ENCODE assay signal across 8 mouse cellular contexts in the genomic region with DNA sequence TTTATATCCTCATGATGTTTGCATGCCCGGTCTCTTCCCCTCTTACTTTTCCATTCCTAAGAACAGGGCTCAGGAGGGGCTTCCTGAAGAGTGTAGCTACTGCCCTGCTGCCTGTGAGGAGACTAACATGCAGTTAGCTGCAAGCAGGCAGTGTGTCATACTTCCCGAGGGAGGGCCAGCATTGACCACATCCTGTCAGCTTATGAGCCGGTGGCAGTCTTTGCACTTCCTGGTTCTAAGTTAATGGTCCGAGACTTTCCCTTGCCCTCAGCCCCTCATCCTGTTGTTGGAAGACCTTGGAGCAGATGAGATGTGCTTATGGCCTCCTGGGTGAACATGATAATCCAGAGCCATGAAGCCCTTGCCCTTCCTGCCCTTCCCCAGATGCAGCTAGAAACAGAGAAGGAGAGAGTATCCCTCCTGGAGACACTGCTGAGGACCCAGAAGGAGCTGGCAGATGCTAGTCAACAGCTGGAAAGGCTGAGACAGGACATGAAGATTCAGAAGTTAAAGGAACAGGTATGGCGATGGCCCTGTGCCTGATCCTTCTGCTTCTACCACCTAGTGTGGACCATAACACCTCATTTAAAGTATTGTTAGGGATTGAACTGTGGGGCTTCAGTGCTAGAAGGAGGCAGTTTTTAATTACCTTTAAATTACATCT. TPM values are rescaled to one million over a fixed set of nuclear protein-coding genes. Genes with fewer than 3 reads are reported as not detected.
DNase-seq lines count a peak whose midpoint lies in the region; ATAC-seq and TF ChIP-seq lines count a peak whose summit lies in the region.

No protein-coding gene starts in this region.

- no peak overlapping the region for H3K4me3 ChIP-seq in lung, embryonic 14.5 days (ENCODE audit: low read depth, low read length)
- peak overlapping the region; percentile 22 for H3K4me3 ChIP-seq in thymus, adult 2 months (ENCODE audit: control insufficient read depth, insufficient read depth, low read length)
- no peak overlapping the region for H3K4me3 ChIP-seq in hindbrain, embryonic 16.5 days (ENCODE audit: low read length)

- H3K4me1 ChIP-seq in lung, embryonic 14.5 days (ENCODE audit: insufficient read depth), result no peaks in the 10 kb centered on the region
- peaks cover 41% of the 10 kb centered on the region for H3K4me1 ChIP-seq in thymus, adult 2 months (replicated peaks; ENCODE audit: control insufficient read depth, insufficient read depth, low read length)
- H3K4me1 ChIP-seq in hindbrain, embryonic 16.5 days (ENCODE audit: control insufficient read depth, insufficient read depth, low read depth, low read length), result no peaks in the 10 kb centered on the region

- no peaks in the 10 kb centered on the region for H3K9me3 ChIP-seq in lung, embryonic 14.5 days (ENCODE audit: low read depth, low read length)
- H3K9me3 ChIP-seq in hindbrain, embryonic 16.5 days (ENCODE audit: control insufficient read depth, low read length), result no peaks in the 10 kb centered on the region

- DNase-seq in adrenal gland, adult (ENCODE audit: inconsistent age in 2 of 2, low spot score in 1 of 2), result peak; percentile 21 to 58
- no peak for DNase-seq in adrenal gland, adult 18-20 months (ENCODE audit: low spot score in 2 of 2)
- DNase-seq in heart, postnatal 36 days, result peak; percentile 44 to 45
- peak; percentile 26 for DNase-seq in lung, embryonic 14.5 days
- DNase-seq in thymus, adult 2 months, result peak; percentile 65
- no peak for DNase-seq in cerebellum, adult 9-10 months
- DNase-seq in retina, embryonic 14.5 days (ENCODE audit: low spot score), result no peak

- intact Hi-C loops in heart, postnatal 36 days (cut with DNase I), result no loop called here

- no peak overlapping the region for H3K9ac ChIP-seq in lung, embryonic 14.5 days
- H3K9ac ChIP-seq in hindbrain, embryonic 16.5 days (ENCODE audit: low read depth, low read length), result no peak overlapping the region

- peaks cover 90% of the 10 kb centered on the region for H3K36me3 ChIP-seq in lung, embryonic 14.5 days (ENCODE audit: insufficient read depth)
- H3K36me3 ChIP-seq in thymus, adult 2 months (ENCODE audit: control insufficient read depth, insufficient read depth, low read length), result peaks cover 15% of the 10 kb centered on the region
- H3K36me3 ChIP-seq in hindbrain, embryonic 16.5 days (ENCODE audit: control insufficient read depth, insufficient read depth, low read length), result peaks cover 48% of the 10 kb centered on the region

- no peak overlapping the region for H3K4me2 ChIP-seq in lung, embryonic 14.5 days
- H3K4me2 ChIP-seq in hindbrain, embryonic 16.5 days (ENCODE audit: low read length), result no peak overlapping the region

- no peak for TF ChIP-seq CTCF in lung, embryonic 14.5 days (IDR thresholded peaks at IDR 0.05; ENCODE audit: low read depth)
- TF ChIP-seq CTCF in thymus, adult 2 months (IDR thresholded peaks at IDR 0.05; ENCODE audit: borderline replicate concordance, control insufficient read depth, extremely low read depth, insufficient read depth, low read length, poor library complexity), result no peak

- 75% methylated on average over 5 of the region's 5 CpGs for WGBS in lung, embryonic 14.5 days
- WGBS in thymus, adult 2 months, result 22% methylated on average over 5 of the region's 5 CpGs
- WGBS in hindbrain, embryonic 16.5 days, result 91% methylated on average over 5 of the region's 5 CpGs

- H3K27me3 ChIP-seq in lung, embryonic 14.5 days (ENCODE audit: insufficient read depth, low read length), result no peaks in the 10 kb centered on the region
- no peaks in the 10 kb centered on the region for H3K27me3 ChIP-seq in thymus, adult 2 months (ENCODE audit: control insufficient read depth, insufficient read depth, low read length)
- H3K27me3 ChIP-seq in hindbrain, embryonic 16.5 days (replicated peaks; ENCODE audit: control insufficient read depth, insufficient read depth, low read length), result no peaks in the 10 kb centered on the region

- 0 out of 2 replicates have a peak, but pooled peaks have one; percentile 25 for TF ChIP-seq POLR2A in thymus, adult 2 months (IDR thresholded peaks at IDR 0.05; ENCODE audit: control insufficient read depth, extremely low read depth, insufficient read depth, low read length, poor library complexity)

- H3K27ac ChIP-seq in lung, embryonic 14.5 days (ENCODE audit: low read depth), result no peak overlapping the region
- H3K27ac ChIP-seq in thymus, adult 2 months (ENCODE audit: control insufficient read depth, insufficient read depth, low read length), result peak overlapping the region; percentile 84
- H3K27ac ChIP-seq in hindbrain, embryonic 16.5 days (ENCODE audit: low read depth, low read length), result no peak overlapping the region

- ATAC-seq in lung, embryonic 14.5 days (ENCODE audit: insufficient read depth), result no peak
- ATAC-seq in hindbrain, embryonic 16.5 days, result no peak

RNA-seq across cellular contexts. Expression of a gene that starts 23.2 kb away (rescaled TPM):
- total RNA-seq in adrenal gland, adult 18-20 months (2021), result 10 to 100 TPM in 1 of 2 experiments, 1 to 10 TPM in 1; 9.9 to 10.7 TPM
- 1 to 10 TPM; 7.1 to 7.9 TPM for total RNA-seq in heart, postnatal 36 days (2021)
- 23.5 and 24.6 TPM in 2 replicates for polyA plus RNA-seq in lung, embryonic 14.5 days (2014; fragmentation: Nextera tagmentation; extraction: Ambion mirVana)
- polyA plus RNA-seq in thymus, adult 2 months (2012; rRNA removed), result 31.6 and 36.7 TPM in 2 replicates
- polyA plus RNA-seq in hindbrain, embryonic 16.5 days (2015; fragmentation: Nextera tagmentation; extraction: Ambion mirVana), result 11.5 and 14.0 TPM in 2 replicates

RNA-seq across cellular contexts. Expression of a gene that starts 28.3 kb away (rescaled TPM):
- total RNA-seq in adrenal gland, adult 18-20 months (2021), result 1 to 10 TPM; 1.2 to 2.0 TPM
- total RNA-seq in heart, postnatal 36 days (2021), result under 1 TPM; 0.16 to 0.31 TPM
- polyA plus RNA-seq in lung, embryonic 14.5 days (2014; fragmentation: Nextera tagmentation; extraction: Ambion mirVana), result 0.51 and 1.9 TPM in 2 replicates
- polyA plus RNA-seq in thymus, adult 2 months (2012; rRNA removed), result 3.8 and 4.2 TPM in 2 replicates
- 1.4 and 2.5 TPM in 2 replicates for polyA plus RNA-seq in hindbrain, embryonic 16.5 days (2015; fragmentation: Nextera tagmentation; extraction: Ambion mirVana)

RNA-seq across cellular contexts. Expression of a gene that starts 28.4 kb away (rescaled TPM):
- total RNA-seq in adrenal gland, adult 18-20 months (2021), result 100 to 1,000 TPM; 215 to 227 TPM
- total RNA-seq in heart, postnatal 36 days (2021), result 10 to 100 TPM; 59.7 to 61.4 TPM
- polyA plus RNA-seq in lung, embryonic 14.5 days (2014; fragmentation: Nextera tagmentation; extraction: Ambion mirVana), result 219 and 239 TPM in 2 replicates
- polyA plus RNA-seq in thymus, adult 2 months (2012; rRNA removed), result 273 and 293 TPM in 2 replicates
- 479 and 492 TPM in 2 replicates for polyA plus RNA-seq in hindbrain, embryonic 16.5 days (2015; fragmentation: Nextera tagmentation; extraction: Ambion mirVana)

RNA-seq across cellular contexts. Expression of a gene that starts 34.3 kb away (rescaled TPM):
- total RNA-seq in adrenal gland, adult 18-20 months (2021), result under 1 TPM in 1 of 2 experiments, not detected in 1; 0.38 TPM
- total RNA-seq in heart, postnatal 36 days (2021), result not detected
- 0.34 and 0.41 TPM in 2 replicates for polyA plus RNA-seq in lung, embryonic 14.5 days (2014; fragmentation: Nextera tagmentation; extraction: Ambion mirVana)
- polyA plus RNA-seq in thymus, adult 2 months (2012; rRNA removed), result 0.23 and 0.31 TPM in 2 replicates
- polyA plus RNA-seq in hindbrain, embryonic 16.5 days (2015; fragmentation: Nextera tagmentation; extraction: Ambion mirVana), result 2.3 and 3.1 TPM in 2 replicates

RNA-seq across cellular contexts. Expression of a gene that starts 38.9 kb away (rescaled TPM):
- total RNA-seq in adrenal gland, adult 18-20 months (2021), result not detected
- not detected for total RNA-seq in heart, postnatal 36 days (2021)
- polyA plus RNA-seq in lung, embryonic 14.5 days (2014; fragmentation: Nextera tagmentation; extraction: Ambion mirVana), result not detected in 2 replicates
- polyA plus RNA-seq in thymus, adult 2 months (2012; rRNA removed), result not detected in 2 replicates
- polyA plus RNA-seq in hindbrain, embryonic 16.5 days (2015; fragmentation: Nextera tagmentation; extraction: Ambion mirVana), result not detected in 2 replicates

Comparison
In these comparisons a context has a peak if more than half of its experiments do, and no peak if none do; other contexts are left out.
1. DNase-seq: peak in adrenal gland, adult (2 of 2), heart, postnatal 36 days (2 of 2), lung, embryonic 14.5 days (single experiment) and thymus, adult 2 months (single experiment); none in adrenal gland, adult 18-20 months (0 of 2), cerebellum, adult 9-10 months (single experiment) and retina, embryonic 14.5 days (single experiment).